Mouse (Mus musculus): ENCODE data around the gene Fndc8. TPM values are rescaled to one million over a fixed set of nuclear protein-coding genes. Genes with fewer than 3 reads are reported as not detected.

Gene Fndc8
- polyA plus RNA-seq, 1 experiment from 2014 or later, result 0.18 TPM

DNA sequence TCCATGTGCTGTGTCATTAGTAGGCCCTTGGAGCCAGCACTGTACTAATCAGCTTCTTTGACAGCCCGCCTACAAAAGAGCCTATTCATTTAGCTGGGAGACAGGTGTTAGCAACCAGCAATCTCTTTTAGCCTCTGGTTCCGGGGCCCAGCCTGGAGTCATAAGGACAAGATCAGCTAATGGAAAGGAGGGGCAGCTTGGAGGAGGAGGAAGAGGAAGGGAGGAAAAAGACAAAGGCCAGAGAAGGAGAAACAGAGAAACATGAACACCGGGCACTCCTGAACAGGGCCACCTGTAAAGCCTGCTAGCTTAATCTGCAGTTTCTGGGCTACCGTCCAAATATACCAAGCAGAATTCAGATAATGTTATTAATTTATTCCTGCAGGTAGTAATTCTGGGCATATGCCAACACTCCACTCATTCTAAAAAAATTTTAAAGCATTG lies 28.4 kb upstream of the Fndc8 start:
- Histone ChIP-seq H3K27ac (ENCODE audit: low read depth, low read length) (peak overlapping the region; percentile 81), H3K36me3 (ENCODE audit: control insufficient read depth, insufficient read depth, low read length) (no peaks in the 10 kb centered on the region), H3K4me3 (ENCODE audit: low read depth, low read length) (no peak overlapping the region), H3K9me3 (replicated peaks; ENCODE audit: control insufficient read depth, low read length) (no peaks in the 10 kb centered on the region), H3K4me2 (ENCODE audit: low read length) (no peak overlapping the region), H3K4me1 (ENCODE audit: control insufficient read depth, insufficient read depth, low read length) (peaks cover 30% of the 10 kb centered on the region), H3K9ac (ENCODE audit: low read length) (no peak overlapping the region), H3K27me3 (replicated peaks; ENCODE audit: control insufficient read depth, insufficient read depth, low read length) (no peaks in the 10 kb centered on the region)
- WGBS, result 8% methylated on average over 4 of the region's 4 CpGs
- DNase-seq (ENCODE audit: low spot score), result peak; percentile 77
- ATAC-seq, result peak; percentile 84

DNA sequence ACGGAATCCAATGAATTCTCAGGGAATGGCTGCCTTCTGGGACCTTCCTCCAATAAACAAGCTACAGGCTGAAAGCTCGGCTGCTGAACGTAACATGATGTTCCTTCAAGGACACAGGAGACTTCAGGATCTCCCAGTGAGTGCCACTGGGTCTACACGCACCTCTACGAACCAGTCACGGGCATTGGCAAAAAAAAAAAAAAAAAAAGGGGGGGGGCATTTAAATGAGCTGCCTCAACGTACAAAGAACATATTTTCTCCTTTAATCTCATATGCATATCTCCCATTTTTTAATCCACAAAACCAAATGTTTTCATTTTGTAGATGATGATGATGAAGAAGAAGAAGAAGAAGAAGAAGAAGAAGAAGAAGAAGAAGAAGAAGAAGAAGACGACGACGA lies 26.0 kb upstream of the Fndc8 start:
- Histone ChIP-seq H3K9ac (ENCODE audit: low read length) (no peak overlapping the region), H3K27me3 (replicated peaks; ENCODE audit: control insufficient read depth, insufficient read depth, low read length) (no peaks in the 10 kb centered on the region), H3K4me3 (ENCODE audit: low read depth, low read length) (no peak overlapping the region), H3K9me3 (replicated peaks; ENCODE audit: control insufficient read depth, low read length) (no peaks in the 10 kb centered on the region), H3K27ac (ENCODE audit: low read depth, low read length) (no peak overlapping the region), H3K4me2 (ENCODE audit: low read length) (no peak overlapping the region), H3K36me3 (ENCODE audit: control insufficient read depth, insufficient read depth, low read length) (no peaks in the 10 kb centered on the region), H3K4me1 (ENCODE audit: control insufficient read depth, insufficient read depth, low read length) (peaks cover 30% of the 10 kb centered on the region)
- no peak for ATAC-seq
- DNase-seq (ENCODE audit: low spot score), result no peak
- WGBS, result 86% methylated on average over 10 of the region's 10 CpGs

DNA sequence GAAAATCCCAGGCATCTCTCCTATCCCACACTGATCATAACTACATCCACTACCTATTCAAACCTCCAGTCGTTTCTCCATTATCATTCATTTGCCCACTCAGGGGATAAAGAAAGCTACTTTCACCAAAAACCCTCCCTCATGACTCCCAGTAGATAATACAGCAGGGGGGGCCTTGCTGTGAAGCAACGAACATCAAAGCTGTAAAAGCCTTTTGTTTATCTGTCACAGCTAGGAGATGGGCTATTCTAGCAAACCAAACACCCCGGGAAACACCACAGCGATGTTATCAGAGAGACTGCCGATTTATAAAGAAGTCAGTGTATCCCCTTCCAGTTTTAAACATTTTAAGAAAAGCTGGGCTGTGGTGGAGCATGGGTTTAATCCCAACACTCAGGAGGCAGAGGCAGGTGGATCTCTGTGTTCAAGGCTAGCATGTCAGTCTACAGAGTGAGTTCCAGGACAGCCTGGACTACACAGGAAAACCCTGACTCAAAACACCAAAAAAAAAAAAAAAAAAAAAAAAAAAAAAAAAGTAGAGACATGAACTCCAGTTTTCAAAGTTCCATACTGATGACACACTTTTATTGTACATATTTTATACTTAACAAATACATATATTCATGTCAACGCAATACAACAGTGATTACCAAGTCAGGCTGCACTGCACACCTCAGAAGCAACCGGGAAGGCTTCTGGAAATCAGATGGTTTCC lies 24.9 kb upstream of the Fndc8 start:
- no peaks in the 10 kb centered on the region for H3K27me3 ChIP-seq (replicated peaks; ENCODE audit: control insufficient read depth, insufficient read depth, low read length)
- H3K9me3 ChIP-seq (replicated peaks; ENCODE audit: control insufficient read depth, low read length), result no peaks in the 10 kb centered on the region
- no peak overlapping the region for H3K4me3 ChIP-seq (ENCODE audit: low read depth, low read length)
- no peak for DNase-seq (ENCODE audit: low spot score)
- no peak overlapping the region for H3K9ac ChIP-seq (ENCODE audit: low read length)
- H3K4me2 ChIP-seq (ENCODE audit: low read length), result no peak overlapping the region
- no peaks in the 10 kb centered on the region for H3K36me3 ChIP-seq (ENCODE audit: control insufficient read depth, insufficient read depth, low read length)
- peaks cover 25% of the 10 kb centered on the region for H3K4me1 ChIP-seq (ENCODE audit: control insufficient read depth, insufficient read depth, low read length)
- WGBS, result 29% methylated on average over 7 of the region's 7 CpGs
- no peak overlapping the region for H3K27ac ChIP-seq (ENCODE audit: low read depth, low read length)
- no peak for ATAC-seq

DNA sequence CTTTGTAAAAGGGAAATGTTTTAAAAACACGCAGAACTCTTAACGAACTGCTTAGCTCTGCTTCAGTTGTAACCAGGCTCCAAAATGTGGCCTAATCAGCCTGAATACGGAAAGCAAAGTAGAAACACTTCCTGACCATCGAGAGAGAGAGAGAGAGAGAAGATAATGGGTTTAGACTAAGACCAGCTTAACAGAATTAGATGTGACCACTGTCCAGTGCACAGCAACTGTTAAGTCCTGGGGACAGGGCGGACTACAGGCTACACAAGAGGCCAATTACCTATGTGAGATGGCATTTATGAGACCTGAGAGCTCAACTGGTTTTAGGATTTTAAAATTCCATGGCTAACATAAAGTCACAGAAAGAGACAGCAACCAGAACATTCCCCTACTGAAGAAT lies 24.0 kb upstream of the Fndc8 start:
- H3K36me3 ChIP-seq (ENCODE audit: control insufficient read depth, insufficient read depth, low read length), result no peaks in the 10 kb centered on the region
- DNase-seq (ENCODE audit: low spot score) (no peak), ATAC-seq (no peak)
- H3K9me3 ChIP-seq (replicated peaks; ENCODE audit: control insufficient read depth, low read length), result no peaks in the 10 kb centered on the region
- H3K4me1 ChIP-seq (ENCODE audit: control insufficient read depth, insufficient read depth, low read length), result peaks cover 15% of the 10 kb centered on the region
- no peak overlapping the region for H3K4me2 ChIP-seq (ENCODE audit: low read length)
- H3K27me3 ChIP-seq (replicated peaks; ENCODE audit: control insufficient read depth, insufficient read depth, low read length), result no peaks in the 10 kb centered on the region
- no peak overlapping the region for H3K9ac ChIP-seq (ENCODE audit: low read length)
- 36% methylated on average over 5 of the region's 5 CpGs for WGBS
- no peak overlapping the region for H3K27ac ChIP-seq (ENCODE audit: low read depth, low read length)
- no peak overlapping the region for H3K4me3 ChIP-seq (ENCODE audit: low read depth, low read length)

DNA sequence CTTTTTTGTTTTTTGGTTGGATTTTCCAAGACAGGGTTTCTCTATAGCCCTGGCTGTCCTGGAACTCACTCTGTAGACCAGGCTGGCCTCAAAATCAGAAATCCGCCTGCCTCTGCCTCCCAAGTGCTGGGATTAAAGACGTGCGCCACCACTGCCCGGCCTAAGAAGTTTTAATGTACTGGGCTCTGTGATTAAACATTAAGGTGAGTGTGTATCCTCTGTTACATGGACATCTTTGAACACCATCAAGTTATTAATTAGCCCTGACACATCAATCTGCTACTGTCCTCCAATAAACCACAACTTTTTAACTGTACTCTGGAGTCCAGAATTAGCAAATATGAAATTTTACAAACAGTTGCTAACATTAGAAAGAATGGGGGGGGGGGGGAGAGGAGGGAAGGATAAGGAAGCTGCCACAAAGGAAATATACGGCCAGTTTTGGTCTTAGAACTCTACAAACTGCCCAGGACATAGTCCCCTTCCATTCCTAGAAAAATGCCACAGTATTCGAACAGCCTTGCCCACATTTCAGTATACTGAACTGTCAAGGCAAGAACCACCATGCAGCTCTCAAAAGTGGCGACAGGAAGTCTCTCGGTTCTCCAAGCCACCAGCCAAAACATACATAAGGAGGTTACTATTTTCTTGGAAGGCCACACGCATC lies 22.3 kb upstream of the Fndc8 start:
- Histone ChIP-seq H3K9me3 (replicated peaks; ENCODE audit: control insufficient read depth, low read length) (no peaks in the 10 kb centered on the region), H3K27ac (ENCODE audit: low read depth, low read length) (no peak overlapping the region), H3K27me3 (replicated peaks; ENCODE audit: control insufficient read depth, insufficient read depth, low read length) (no peaks in the 10 kb centered on the region), H3K4me1 (ENCODE audit: control insufficient read depth, insufficient read depth, low read length) (peaks cover 3% of the 10 kb centered on the region; the same call in 1 of the 2 replicates), H3K4me2 (ENCODE audit: low read length) (peak overlapping the region; percentile 80), H3K4me3 (ENCODE audit: low read depth, low read length) (0 out of 2 replicates have a peak overlapping the region, but pooled peaks have one; percentile 77), H3K36me3 (ENCODE audit: control insufficient read depth, insufficient read depth, low read length) (no peaks in the 10 kb centered on the region), H3K9ac (ENCODE audit: low read length) (peak overlapping the region; percentile 77; the same call in 1 of the 2 replicates)
- 75% methylated on average over 9 of the region's 9 CpGs for WGBS
- DNase-seq (ENCODE audit: low spot score) (no peak), ATAC-seq (no peak)

DNA sequence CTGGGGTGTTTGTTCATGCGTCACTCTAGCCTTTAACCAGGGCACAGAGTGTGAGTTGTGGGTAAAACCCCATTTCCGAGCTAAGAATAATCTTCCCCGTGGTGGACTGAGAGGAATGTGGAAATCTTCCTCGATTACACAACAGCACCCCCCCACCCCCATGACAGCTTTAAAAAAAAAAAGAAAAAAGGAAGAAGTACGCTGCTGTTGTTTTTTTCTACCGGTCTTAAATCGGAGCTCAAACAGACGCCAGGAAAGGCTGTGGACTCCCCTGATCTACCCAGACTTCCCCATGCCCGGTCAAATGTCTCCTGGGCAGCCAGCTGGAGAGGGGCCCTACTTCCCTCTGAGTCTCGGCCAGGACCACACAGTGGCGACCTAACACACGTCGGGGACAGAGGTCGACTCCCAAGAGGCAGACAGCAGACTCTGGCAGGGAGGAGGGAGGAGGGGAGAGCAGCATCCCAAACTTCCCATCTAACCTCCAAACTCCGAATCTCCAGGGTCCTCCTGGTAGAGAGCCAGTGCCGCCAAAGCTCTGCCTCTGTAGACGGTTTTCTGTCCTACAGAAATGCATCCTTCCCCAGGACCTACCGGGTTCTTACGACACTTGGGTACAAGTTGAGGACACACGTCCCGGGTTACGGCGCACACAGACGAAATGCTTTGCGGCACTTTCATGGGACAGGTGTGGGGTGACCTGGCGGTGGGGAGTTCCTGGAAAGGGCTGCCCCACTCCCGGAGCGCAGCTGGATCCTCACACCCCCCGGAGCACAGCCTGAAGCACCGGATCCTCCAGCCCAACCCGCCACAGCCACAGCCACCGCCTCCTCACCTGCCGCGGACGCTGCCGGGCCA lies 21.5 kb upstream of the Fndc8 start:
- Histone ChIP-seq H3K27ac (ENCODE audit: low read depth, low read length) (no peak overlapping the region), H3K4me1 (ENCODE audit: control insufficient read depth, insufficient read depth, low read length) (peaks cover 3% of the 10 kb centered on the region; the same call in 1 of the 2 replicates), H3K4me3 (ENCODE audit: low read depth, low read length) (peak overlapping the region; percentile 77), H3K27me3 (replicated peaks; ENCODE audit: control insufficient read depth, insufficient read depth, low read length) (no peaks in the 10 kb centered on the region), H3K9ac (ENCODE audit: low read length) (peak overlapping the region; percentile 77), H3K36me3 (ENCODE audit: control insufficient read depth, insufficient read depth, low read length) (no peaks in the 10 kb centered on the region), H3K9me3 (replicated peaks; ENCODE audit: control insufficient read depth, low read length) (no peaks in the 10 kb centered on the region), H3K4me2 (ENCODE audit: low read length) (peak overlapping the region; percentile 80)
- 6% methylated on average over 36 of the region's 36 CpGs for WGBS
- DNase-seq (ENCODE audit: low spot score) (no peak), ATAC-seq (peak; percentile 21)

DNA sequence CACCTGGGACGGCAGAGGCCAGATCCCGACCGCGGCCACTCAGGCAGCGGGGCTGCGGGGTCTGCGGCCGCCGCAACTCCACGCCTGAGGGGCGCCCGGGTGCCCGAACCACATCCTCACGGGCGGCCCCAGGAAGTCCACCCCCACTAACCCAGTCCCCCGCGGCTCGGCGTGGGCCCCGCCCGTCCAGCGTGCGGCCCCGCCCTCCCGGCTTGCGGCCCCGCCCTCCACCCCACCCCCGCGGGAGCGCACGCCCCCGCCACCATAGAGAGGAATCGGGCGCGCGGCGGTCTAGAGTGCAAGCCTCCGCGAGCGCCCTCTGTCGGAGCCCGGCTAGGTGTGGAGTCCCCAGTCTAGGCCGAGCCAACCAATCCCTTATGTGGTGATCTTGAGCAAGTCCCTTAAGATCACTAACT lies 20.9 kb upstream of the Fndc8 start, which contains the start of gene Rffl:
TSS of gene Rffl (minus strand) at position 180 of the 416 bp plus-strand sequence.
- peaks cover 3% of the 10 kb centered on the region; the same call in 1 of the 2 replicates for H3K4me1 ChIP-seq (ENCODE audit: control insufficient read depth, insufficient read depth, low read length)
- peak within 1 kb of the TSS; percentile 77 for H3K9ac ChIP-seq (ENCODE audit: low read length)
- H3K4me3 ChIP-seq (ENCODE audit: low read depth, low read length), result peak within 1 kb of the TSS; percentile 77
- no peaks in the 10 kb centered on the region for H3K27me3 ChIP-seq (replicated peaks; ENCODE audit: control insufficient read depth, insufficient read depth, low read length)
- no peak within 1 kb of the TSS for H3K27ac ChIP-seq (ENCODE audit: low read depth, low read length)
- peak within 1 kb of the TSS; percentile 80 for H3K4me2 ChIP-seq (ENCODE audit: low read length)
- DNase-seq (ENCODE audit: low spot score), result peak; percentile 96
- peak; percentile 97 for ATAC-seq
- under 1% methylated on average over 42 of the region's 43 CpGs for WGBS
- no peaks in the 10 kb centered on the region for H3K36me3 ChIP-seq (ENCODE audit: control insufficient read depth, insufficient read depth, low read length)
- H3K9me3 ChIP-seq (replicated peaks; ENCODE audit: control insufficient read depth, low read length), result no peaks in the 10 kb centered on the region

DNA sequence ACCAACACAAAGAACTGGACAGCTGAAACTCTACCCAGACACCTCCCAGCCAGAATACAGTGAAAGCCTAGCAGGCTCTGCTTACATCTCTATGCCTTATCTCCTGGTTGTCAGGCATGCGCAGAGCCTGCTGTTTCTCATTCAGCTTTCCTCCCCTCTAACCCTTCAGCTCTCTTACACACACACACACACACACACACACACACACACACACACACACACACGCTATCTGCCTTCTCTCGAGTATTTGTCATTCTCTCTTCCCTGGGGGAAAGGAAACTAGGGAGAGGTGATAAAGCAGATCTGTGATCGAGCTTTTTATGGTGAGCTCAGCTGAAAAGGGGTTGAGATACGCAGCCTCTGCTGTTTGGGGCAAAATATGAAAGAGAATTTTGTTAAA lies 17.0 kb upstream of the Fndc8 start:
- no peak overlapping the region for H3K4me2 ChIP-seq (ENCODE audit: low read length)
- 0 out of 2 replicates have a peak, but pooled peaks cover 4% of the 10 kb centered on the region for H3K36me3 ChIP-seq (ENCODE audit: control insufficient read depth, insufficient read depth, low read length)
- no peak for DNase-seq (ENCODE audit: low spot score)
- no peak overlapping the region for H3K9ac ChIP-seq (ENCODE audit: low read length)
- 91% methylated on average over 5 of the region's 5 CpGs for WGBS
- no peak for ATAC-seq
- no peaks in the 10 kb centered on the region for H3K4me1 ChIP-seq (ENCODE audit: control insufficient read depth, insufficient read depth, low read length)
- H3K27ac ChIP-seq (ENCODE audit: low read depth, low read length), result no peak overlapping the region
- no peaks in the 10 kb centered on the region for H3K9me3 ChIP-seq (replicated peaks; ENCODE audit: control insufficient read depth, low read length)
- H3K27me3 ChIP-seq (replicated peaks; ENCODE audit: control insufficient read depth, insufficient read depth, low read length), result no peaks in the 10 kb centered on the region
- H3K4me3 ChIP-seq (ENCODE audit: low read depth, low read length), result no peak overlapping the region
